Mouse (Mus musculus) embryo, embryonic 11.5 days (tissue): ENCODE results near the gene Smim14.
A peak's percentile ranks its signal among the peaks of the same experiment; 100 is the strongest.
"Not testable (repeated sequence)": the region's sequence is repeated elsewhere in the genome, so short reads cannot be mapped to it uniquely, and the experiment has no call there.

Experiments
- DNase-seq: peaks from one replicate; pipeline ENCODE4 v3.0.0-alpha.2; 2012; ENCODE audit warnings: low read depth, low spot score

The Smim14 gene

DNA sequence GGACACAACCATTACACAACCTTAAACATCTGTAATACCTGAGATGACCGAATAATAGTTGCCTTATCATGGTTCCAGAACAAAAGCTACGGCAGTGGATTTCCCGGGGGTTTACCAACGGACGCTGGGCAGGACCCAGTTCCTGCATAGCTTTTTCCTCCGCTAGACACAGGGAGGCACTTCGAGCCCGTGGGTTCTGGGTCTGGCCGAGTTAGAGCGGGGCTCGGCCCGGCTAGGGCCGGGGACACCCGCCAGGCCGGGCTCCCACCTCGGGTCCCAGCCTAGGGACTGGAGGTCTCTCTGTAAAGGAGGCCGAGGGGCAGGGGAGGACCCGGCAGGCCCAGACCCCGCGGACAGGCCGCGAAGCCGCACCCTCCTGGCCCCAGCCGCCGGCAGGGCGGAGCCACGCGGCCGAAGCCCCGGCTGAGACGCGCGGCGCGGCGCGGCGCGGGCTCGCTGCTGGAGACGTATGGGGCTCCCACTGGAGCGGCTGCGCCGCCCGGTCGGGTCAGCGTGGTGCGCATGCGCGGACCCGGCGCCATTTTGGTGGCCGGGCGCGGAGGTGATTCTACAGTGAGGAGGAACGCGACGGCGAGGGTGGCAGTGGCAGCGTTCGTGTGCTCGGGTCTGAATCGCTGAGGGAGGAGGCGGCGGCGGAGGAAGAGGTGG lies at the start of gene Smim14, which contains the start of gene Ube2k:
Smim14 (minus strand) TSS at position 434 of the 669 bp plus-strand sequence.
Ube2k (plus strand) TSS at position 483 of the 669 bp plus-strand sequence.
- DNase-seq: peak; percentile 92

DNA sequence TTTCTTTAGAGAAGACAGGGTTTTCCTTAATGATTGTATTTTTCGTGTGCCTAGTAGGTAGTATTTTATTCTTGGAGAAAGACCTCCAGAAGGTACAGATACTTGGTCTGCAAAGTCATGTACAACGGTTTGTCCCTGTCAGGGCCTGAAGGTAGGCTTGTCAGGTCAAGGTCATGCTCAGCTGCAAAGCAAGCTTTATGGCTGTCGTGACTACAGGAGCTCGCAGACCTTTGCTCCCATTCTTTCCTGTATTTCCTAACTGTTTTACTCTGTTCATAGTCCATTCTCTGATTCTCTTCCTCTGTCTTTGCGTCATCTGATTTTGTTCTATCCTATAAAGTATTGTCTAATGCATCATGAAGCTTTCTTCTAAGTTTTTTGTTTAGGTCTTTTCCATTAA lies 49.3 kb upstream of the Smim14 start:
- no peak for DNase-seq

DNA sequence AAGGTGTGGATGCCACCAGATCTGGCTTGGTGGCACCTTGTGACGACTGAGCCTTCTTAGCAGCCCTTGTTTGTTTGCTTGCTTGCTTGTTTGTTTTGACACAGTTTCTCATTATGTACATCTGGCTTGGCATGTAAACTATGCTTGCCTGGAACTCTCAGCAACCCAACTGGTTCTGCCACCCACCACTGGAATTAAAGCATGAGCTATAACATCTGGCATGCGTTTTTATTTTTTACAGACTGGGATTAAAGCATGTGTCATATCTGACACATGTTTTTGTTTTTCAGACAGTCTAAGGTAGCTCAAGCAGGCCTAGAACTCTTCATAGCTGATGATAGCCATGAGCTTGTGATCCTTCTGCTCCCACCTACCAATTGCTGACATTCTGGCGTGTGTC lies 41.6 kb upstream of the Smim14 start:
- DNase-seq: no peak

DNA sequence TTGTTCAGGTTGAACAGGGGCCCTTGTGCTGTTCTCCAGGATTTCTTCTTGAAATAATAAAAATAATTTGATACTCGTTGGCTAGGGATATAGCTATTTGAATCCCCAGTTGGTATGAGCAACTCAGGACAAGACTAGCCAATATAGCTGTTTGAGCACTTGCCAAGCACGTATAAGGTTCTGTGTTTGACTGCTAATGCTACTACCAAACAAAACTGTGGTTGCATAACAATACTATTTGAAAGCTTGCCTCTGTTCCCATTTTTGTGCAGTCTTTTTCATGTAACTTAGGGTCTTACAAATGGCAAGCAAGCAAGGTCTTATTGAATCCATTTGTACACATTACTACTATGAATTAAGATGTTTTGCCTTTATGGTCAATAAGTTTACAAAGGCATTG lies 38.9 kb upstream of the Smim14 start:
- no peak for DNase-seq

DNA sequence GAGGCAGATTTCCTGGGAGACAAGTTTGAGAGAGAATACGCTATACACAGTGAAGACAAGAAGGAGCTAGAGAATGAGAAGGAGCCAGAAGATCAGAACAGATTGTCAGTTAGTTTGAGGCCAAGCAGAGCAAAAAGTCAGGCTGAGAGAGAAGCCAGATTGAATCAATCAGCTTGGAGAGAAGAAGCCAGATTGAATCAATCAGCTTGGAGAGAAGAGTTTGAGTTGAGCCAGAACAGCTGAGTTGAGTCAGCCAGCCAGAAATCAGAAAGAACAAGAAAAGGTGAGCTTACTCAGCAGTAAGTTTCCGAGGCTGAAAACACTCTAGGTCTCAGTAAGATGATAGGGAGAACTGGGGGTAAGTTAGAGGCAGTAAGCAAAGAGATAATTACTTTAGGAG lies 37.9 kb upstream of the Smim14 start:
- DNase-seq: no peak

DNA sequence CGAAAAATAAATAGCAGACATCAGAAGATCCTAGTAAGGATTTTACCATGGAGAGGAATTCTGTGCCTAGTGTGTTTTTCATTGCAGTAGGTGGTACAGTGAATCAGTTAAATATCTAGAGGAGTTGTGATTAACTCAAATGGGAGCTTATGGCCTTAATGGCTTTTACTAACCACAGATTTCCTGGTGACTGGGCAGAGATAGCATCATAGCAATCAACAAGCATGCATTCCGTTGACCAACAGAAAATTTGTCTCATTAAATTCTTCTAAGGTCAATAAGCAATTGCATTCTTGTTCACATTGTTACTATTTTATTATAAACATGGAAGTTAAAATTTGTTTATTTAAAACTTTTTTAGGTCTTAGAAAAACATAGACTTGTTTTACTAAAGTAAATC lies 28.5 kb upstream of the Smim14 start:
- no peak for DNase-seq

DNA sequence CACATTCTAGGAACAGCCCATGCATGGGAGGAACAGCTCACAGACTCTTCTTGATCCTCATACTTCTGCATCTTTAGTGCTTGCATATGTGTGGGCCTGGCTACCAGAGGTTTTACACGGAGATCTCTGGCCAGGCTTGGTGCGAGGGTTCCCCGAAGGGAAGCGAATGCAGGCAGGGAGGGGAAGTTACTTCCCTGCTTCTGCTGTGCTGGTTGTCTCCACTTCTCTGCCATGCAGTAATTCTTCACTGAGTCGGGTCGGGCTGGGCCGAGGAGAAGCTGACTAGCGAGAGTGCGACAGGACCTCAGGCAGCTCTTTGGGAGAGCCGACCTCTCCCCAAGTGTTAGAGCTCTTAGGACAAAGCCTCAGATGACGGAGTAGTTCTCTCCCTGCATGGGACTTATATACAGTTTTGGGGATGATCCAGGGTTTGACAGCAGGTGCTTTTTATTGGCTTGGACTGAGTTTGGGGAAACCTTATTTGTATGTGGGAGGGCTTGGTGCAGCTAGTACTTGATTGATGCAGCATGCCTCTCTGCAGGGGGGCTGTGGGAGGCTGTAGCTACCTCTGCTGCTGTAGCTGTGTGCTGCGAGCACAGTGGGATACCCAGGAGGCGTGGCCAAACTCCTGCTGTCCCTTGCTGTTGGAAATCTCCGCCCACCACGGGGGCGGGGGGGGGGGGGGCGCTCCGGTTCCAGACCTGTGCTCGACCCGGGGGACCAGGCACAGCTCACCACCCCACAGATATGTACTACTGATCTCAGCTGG lies 24.3 kb upstream of the Smim14 start:
- DNase-seq: peak; percentile 11

DNA sequence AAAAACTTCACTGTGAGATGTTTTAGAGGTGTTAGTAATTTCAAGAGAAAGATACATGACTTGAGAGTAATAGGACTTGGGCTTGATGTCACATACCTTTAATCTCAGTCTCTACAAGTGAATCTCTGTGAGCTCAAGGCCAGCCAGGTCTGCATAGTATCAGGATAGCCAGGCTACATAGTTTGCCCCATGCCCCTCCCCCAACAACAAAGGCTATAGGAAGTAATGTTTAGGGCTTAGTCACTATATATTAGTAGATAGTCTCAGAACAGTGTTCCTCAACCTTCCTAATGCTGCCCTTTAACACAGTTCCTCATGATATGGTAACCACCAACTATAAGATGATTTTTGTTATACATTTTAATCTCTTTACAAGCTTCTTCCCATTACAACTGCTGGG lies 20.1 kb upstream of the Smim14 start:
- DNase-seq: no peak

DNA sequence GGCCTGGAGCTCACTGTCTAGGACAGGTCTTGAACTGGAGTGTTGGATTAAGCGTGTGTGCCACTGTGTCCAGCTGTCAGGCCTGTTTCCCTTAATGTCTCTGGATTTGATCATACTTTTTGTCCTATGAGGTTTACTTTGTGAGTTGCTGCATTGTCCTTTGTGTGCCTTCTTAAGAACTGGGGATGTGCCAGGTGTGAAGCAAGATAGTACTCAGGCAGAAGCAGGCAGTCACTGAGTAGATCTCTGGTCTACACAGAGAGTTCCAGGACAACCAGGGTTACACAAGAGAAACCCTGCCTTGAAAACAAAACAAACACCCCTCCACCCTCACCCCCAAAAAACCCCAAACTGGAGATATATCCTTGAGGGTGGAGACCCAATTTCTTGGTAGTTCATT lies 12.7 kb upstream of the Smim14 start:
- DNase-seq: no peak

DNA sequence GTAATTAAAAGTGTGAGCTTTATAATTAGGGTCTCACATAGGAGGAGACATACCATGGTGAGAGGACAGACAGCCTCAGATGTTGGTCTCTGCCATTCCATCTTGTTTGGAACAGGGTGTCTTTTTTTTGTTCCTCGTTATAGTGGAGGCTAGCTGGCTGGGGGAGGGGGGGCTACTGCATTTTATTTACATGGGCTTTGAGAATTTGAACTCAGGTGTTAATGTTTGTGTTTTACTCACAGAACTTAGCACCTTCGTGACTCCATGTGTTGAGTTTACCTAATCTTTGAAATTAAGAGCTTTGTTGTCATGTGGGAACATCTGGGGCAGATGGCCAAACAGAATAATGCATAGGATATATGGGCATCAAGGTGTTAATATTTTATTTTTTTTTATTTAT lies 7.6 kb upstream of the Smim14 start:
- DNase-seq: no peak

DNA sequence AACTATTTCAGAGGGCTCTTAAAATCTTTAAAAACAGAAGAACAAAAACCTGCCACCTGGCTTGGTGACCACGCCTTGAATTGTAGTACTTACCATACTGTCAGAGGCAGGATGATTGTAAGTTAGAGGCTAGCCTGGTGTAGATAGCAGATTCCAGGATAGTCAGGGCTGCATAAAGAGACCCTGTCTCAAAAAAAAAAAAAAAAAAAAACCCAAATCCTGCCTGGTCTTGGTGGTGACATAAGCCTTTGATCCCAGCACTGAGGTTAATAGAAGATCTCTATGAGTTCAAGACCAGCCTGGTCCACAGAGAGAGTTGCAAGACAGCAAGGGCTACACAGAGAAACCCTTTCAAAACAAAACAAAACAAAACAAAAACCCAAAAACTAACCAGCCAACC lies 6.5 kb upstream of the Smim14 start:
- DNase-seq: no peak

DNA sequence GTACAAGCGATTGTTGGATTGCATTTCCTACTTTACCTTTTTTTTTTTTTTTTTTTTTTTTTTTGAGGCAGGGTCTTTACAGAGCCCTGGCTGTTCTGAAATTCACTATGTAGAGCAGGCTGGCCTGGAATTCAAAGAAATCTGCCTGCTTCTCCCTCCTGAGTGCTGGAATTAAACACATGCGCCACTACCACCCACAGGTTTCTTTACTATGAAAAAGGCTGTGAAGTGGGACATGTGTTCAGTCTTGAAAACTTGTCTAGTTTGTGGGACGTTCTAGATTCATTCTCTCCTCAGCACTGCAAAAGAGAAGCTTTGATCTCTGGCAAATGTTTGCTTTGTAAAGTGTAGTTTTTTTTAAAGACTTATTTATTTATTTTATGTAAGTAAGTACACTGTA lies 4.9 kb upstream of the Smim14 start:
- no peak for DNase-seq

DNA sequence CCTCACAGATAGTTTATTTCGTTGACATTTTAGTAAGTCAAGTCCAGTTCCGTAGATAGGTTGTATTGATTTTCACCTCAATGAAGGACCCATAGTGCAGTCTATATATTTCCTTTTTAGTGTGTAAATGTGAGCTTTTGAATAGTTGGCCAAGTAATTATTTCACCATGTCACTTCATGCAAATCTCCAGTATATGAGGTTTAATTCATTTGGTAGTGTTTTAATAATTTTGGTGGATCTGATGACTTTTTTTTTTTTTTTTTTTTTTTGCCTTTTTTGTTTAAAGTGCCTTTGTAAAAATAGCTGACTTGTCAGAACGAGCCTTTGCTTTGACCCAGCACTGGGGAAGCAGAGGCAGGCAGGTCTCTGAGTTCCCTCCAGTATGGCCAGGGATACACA lies 2.8 kb upstream of the Smim14 start:
- no peak for DNase-seq

DNA sequence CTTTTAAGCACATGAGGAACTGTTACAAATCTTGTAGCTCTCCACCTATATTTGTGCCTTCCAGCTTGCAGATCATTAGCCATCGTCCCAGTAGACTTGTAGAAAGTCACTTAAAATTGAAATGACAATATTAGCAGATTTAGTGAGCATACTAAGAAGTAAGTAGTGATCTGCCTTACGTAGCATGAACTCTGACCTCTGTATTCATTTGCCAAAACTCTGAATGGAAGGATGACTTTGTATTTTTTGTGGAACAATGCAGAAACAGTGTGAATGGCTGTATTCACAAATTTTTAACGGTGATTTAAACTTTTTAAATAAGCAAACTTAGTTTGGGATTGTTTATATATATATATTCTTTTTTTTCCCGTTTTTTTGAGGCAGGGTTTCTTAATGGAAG lies 1.8 kb upstream of the Smim14 start:
- DNase-seq: no peak

DNA sequence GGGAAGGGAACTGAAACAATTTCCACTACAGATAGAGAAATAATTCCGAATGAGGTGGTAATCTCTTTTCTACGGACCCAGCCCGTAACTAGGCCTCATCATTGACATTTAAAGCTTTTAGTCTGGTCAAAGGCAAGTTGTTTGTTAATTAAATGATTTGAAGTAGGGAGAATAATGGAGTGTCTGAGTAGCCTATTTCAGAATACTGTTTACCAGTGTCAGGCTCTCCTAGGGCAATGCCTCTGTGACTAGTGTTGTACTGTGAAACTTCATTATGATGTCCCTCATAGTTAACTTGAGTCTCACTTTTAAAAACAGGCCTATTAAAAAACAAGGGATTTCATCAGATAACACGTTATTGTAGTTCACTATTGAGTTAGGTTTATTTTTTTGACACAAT lies 1.1 kb upstream of the Smim14 start:
- no peak for DNase-seq

DNA sequence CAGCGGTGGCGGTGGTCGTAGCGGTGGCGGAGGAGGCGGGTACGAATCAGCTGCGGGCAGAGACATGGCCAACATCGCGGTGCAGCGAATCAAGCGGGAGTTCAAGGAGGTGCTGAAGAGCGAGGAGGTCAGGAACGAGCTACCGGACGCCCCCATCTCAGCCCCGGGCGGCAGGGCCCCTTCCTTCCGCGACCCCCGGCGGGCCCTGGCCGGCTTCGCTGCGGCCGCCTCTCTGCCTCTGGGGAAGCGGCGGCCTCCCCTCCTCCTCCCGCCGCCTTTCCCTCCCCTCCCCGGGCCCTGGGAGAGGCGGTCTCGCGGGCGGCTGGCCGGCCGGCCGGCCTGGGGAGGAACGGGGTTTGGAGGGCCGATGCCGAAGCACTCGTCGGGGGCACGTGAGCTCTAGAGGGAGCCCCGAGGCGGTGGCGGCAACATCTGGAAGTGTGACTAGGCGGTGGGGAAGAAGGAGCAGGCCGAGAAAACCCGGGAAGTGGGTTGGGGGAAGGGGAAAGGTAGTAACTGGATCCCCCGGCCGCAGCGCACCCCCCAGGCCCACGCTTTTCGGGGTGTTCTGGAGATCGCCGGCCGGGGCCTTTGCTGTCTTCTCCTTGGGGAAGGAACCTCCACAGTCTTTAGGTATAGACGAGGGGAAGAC lies 562 bp upstream of the Smim14 start:
- peak; percentile 67 for DNase-seq

DNA sequence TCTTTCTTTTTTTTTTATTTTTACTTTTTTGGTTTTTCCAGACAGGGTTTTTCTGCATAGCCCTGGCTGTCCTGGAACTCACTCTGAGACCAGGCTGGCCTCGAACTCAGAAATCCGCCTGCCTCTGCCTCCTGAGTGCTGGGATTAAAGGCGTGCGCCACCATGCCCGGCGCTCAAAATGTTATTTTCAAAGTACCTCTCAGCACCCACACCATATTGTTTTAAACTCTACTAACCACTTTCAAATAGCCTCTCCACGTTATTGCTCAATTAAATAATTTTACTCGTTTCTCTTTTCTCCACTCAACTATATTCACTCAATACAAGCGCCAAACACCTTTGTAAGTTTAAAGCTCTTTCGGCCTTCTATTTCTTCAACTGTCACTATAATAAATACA lies 917 bp downstream of the Smim14 start:
- DNase-seq: not testable (repeated sequence)

DNA sequence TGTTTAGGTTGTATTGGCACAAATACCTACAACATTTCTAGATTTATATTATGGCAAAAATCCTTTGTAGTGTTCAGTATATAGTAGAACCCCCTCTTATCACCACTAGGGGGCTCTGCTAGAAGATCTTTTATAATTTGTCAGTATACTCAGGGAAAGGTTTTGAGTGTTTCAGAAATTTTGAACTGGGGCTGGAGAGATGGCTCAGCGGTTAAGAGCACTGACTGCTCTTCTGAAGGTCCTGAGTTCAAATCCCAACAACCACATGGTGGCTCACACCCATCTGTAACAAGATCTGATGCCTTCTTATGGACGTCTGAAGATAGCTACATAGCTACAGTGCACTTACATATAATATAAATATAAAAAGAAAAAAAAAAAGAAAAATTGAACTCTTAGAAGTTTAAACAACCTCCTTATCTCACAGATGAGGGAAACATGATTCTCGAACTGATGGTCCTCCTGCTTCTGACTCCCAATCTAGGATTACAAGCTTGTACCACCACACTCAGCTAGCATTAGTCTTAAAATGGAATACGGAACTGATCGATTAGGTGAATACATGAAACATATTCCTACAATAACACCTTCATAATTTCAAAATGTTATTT lies 1.4 kb downstream of the Smim14 start:
- peak; percentile 9 for DNase-seq

DNA sequence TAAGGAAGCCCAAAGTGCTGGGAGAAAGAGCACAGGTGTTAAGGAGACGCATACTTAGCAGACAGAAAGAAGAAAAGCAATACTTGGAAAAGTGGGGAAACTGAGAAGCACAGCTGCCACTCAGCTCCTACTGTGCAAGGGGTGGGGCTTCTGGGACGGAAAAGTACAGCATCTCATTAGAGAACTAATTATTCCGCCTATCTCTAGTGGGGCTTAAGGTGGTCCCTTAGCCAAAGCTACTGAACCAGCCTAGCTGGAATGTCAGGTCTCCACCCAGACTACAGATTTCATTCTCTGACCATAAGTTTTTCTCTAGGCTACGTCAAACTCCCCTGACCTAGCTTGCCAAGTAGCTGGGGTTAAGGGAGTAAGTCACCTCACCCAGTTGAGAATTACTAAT lies 2.5 kb downstream of the Smim14 start:
- no peak for DNase-seq

DNA sequence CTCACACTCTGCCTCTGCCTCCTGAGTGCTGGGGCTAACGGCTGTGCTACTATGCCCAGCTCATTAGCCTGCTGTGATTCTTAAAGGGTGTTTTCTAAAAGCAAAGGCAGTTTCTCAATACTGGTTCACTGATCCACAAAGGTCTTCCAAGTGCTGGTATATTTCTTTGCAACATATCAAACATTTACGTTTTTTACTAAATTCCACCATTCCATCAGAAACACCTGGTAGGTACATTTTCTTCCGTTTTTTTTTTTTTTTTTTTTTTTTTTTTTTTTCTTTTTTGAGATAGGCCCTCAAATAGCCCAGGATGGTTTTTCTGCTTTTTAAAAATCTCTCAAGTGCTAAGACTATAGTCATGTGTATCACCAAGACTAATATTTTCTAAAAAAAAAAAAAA lies 5.7 kb downstream of the Smim14 start:
- DNase-seq: no peak

DNA sequence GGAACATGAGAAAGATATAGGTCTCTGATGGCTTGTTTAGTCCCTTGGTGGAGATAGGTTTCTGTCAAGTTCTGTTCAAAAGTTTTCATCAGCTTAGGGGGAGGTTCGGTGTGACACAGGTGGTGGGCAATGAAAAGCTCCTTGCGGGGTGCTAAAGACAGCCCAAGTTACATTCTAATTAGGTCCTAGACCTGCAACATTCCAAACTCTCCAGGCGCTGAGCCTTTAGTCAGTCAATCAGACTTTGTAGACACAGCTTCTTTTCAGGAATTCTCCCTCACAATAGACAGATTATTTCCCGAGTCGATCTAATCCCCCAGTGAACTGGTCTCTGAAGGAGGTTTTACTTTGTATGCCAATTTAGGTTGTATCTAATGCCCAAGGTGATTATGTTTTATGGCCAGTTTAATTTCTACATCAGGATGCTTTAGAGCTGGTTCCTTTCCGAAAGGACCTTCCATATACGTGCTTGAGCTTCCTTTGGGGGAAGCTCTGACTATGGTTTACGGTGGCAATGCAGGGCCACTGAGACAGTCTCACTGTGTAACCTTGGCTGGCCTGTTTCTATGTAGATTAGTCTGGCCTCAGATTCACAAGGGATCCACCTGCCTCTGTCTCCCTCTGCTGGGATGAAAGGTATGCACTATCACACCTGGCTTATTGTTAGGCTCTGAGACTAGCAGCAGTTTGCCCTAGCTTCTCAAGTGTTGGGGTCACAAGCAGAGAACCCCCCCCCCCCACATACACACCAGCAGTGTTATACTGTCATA lies 11.1 kb downstream of the Smim14 start:
- DNase-seq: no peak

DNA sequence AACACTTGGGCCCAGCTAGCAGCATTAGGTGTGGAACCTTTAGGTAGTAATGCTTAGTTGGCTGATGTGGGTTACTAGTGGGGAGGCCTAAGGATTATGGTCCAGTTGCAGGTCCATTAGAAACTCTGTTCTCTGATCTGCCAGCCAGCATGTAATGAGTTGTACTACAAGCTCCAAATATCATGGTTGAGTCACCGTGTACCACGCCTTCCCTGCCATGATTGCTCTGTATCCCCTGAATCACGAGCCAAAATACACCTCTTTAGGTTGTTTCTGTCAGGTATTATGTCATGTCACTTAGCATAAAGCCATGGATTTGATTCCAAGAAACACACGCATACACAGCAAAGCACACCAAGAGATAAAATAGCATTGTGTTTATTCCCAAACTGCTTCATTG lies 12.2 kb downstream of the Smim14 start:
- no peak for DNase-seq
